Mouse (Mus musculus) limb, embryonic 12.5 days (tissue): Measurements from ENCODE around the gene Dhrs11. TPM values are rescaled to one million over a fixed set of nuclear protein-coding genes. Genes with fewer than 3 reads are reported as not detected.
A peak's percentile ranks its signal among the peaks of the same experiment; 100 is the strongest.
"Not testable (repeated sequence)": the region's sequence is repeated elsewhere in the genome, so short reads cannot be mapped to it uniquely, and the experiment has no call there.

Experiments used
- ATAC-seq: fragments of 200-750 bp; cut with Nextera tagmentation; 2 replicates; pipeline ENCODE4 v1.8.0; 2017; ENCODE audit warnings: low read depth, moderate TSS enrichment; ENCODE audit not compliant: insufficient number of reproducible peaks, insufficient read depth, low FRiP score, low TSS enrichment
- H3K27ac ChIP-seq: fragments of 300-500 bp; sonication (generic); 2 replicates; pipeline ENCODE4 v1.5.1; 2016; ENCODE audit warnings: mild to moderate bottlenecking, moderate library complexity
- H3K27me3 ChIP-seq: fragments of 300-500 bp; sonication (generic); 2 replicates; pipeline ENCODE4 v1.6.1; 2016; ENCODE audit warnings: mild to moderate bottlenecking, moderate library complexity
- H3K36me3 ChIP-seq: fragments of 300-500 bp; sonication (generic); 2 replicates; pipeline ENCODE4 v1.6.1; 2016; ENCODE audit warnings: mild to moderate bottlenecking, moderate library complexity
- H3K4me1 ChIP-seq: fragments of 300-500 bp; sonication (generic); replicated peaks from 2 replicates; pipeline ENCODE4 v1.6.1; 2016
- H3K4me2 ChIP-seq: fragments of 300-500 bp; sonication (generic); 2 replicates; pipeline ENCODE4 v1.6.1; 2016; ENCODE audit warnings: mild to moderate bottlenecking, moderate library complexity
- H3K4me3 ChIP-seq: fragments of 300-500 bp; sonication (generic); replicated peaks from 2 replicates; pipeline ENCODE4 v1.5.1; 2016; ENCODE audit warnings: mild to moderate bottlenecking
- H3K9ac ChIP-seq: fragments of 300-500 bp; sonication (generic); replicated peaks from 2 replicates; pipeline ENCODE4 v1.6.1; 2016; ENCODE audit warnings: mild to moderate bottlenecking, moderate library complexity
- H3K9me3 ChIP-seq: fragments of 300-500 bp; sonication (generic); 2 replicates; pipeline ENCODE4 v1.6.1; 2016; ENCODE audit warnings: mild to moderate bottlenecking, moderate library complexity
- WGBS: fragments of 180-500 bp; shearing (Covaris S2); methylation state at CpG from one replicate; pipeline ENCODE4 v1.1.7; 2016; 5-methylcytosine and 5-hydroxymethylcytosine counted together
- polyA plus RNA-seq: library from polyadenylated mRNA; unstranded; fragments of >200 nt; fragmentation: Nextera tagmentation; extraction: Ambion mirVana; gene quantifications from 2 replicates; pipeline ENCODE4 v1.2.1, GENCODE M21; 2016

Dhrs11 gene
- polyA plus RNA-seq, 1 experiment from 2014 or later = 9.8 TPM

- Histone ChIP-seq H3K27ac (no peak overlapping the region), H3K4me2 (no peak overlapping the region), H3K9ac (no peak overlapping the region), H3K36me3 (peaks cover 83% of the 10 kb centered on the region), H3K9me3 (no peaks in the 10 kb centered on the region), H3K27me3 (no peaks in the 10 kb centered on the region), H3K4me3 (no peak overlapping the region), H3K4me1 (no peaks in the 10 kb centered on the region)
- ATAC-seq = no peak
- 96% methylated on average over 6 of the region's 6 CpGs for WGBS
Observed at GRCm38 (mm10) chr11:84855285-84855684, 26.5 kb upstream of the Dhrs11 start.

GRCm38 (mm10) chr11:84847475-84848090, 18.8 kb upstream of the Dhrs11 start:
- Histone ChIP-seq H3K36me3 (peaks cover 79% of the 10 kb centered on the region), H3K27ac (no peak overlapping the region), H3K9ac (no peak overlapping the region), H3K4me1 (no peaks in the 10 kb centered on the region), H3K4me3 (no peak overlapping the region), H3K9me3 (no peaks in the 10 kb centered on the region), H3K4me2 (no peak overlapping the region), H3K27me3 (no peaks in the 10 kb centered on the region)
- 88% methylated on average over 7 of the region's 7 CpGs for WGBS
- ATAC-seq = no peak

GRCm38 (mm10) chr11:84846741-84847474, 18.1 kb upstream of the Dhrs11 start:
- H3K4me2 ChIP-seq = no peak overlapping the region

GRCm38 (mm10) chr11:84839330-84839729, 10.5 kb upstream of the Dhrs11 start:
- no peaks in the 10 kb centered on the region for H3K27me3 ChIP-seq
- ATAC-seq = no peak
- H3K4me2 ChIP-seq = no peak overlapping the region
- H3K9me3 ChIP-seq = no peaks in the 10 kb centered on the region
- H3K27ac ChIP-seq = no peak overlapping the region
- no peaks in the 10 kb centered on the region for H3K4me1 ChIP-seq
- 89% methylated on average over 2 of the region's 2 CpGs for WGBS
- no peak overlapping the region for H3K4me3 ChIP-seq
- no peak overlapping the region for H3K9ac ChIP-seq
- peaks cover 88% of the 10 kb centered on the region for H3K36me3 ChIP-seq

More at GRCm38 (mm10) chr11:84846741-84847474, 18.1 kb upstream of the Dhrs11 start:
- H3K36me3 ChIP-seq = peaks cover 79% of the 10 kb centered on the region
- no peak overlapping the region for H3K4me3 ChIP-seq
- no peak for ATAC-seq
- 95% methylated on average over 15 of the region's 15 CpGs for WGBS
- H3K27me3 ChIP-seq = no peaks in the 10 kb centered on the region
- no peaks in the 10 kb centered on the region for H3K9me3 ChIP-seq
- no peak overlapping the region for H3K27ac ChIP-seq
- H3K9ac ChIP-seq = no peak overlapping the region
- no peaks in the 10 kb centered on the region for H3K4me1 ChIP-seq

DNA sequence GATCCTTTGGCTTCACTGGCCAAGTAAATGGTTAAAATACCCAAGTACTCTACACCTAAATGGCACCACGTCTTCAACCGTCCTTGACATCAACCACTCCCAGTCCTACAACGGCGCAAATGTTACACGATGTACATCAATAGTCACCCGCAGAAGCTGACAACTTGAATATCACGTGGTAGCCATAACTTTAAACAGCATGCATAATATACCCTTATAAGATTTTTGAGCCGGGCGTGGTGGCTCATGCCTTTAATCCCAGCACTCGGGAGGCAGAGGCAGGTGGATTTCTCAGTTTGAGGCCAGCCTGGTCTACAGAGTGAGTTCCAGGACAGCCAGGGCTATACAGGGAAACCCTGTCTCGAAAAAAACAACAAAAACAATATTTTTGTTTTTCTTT, 701 bp upstream of the Dhrs11 start:
- H3K27ac ChIP-seq = peak overlapping the region; percentile 63
- WGBS = 78% methylated on average over 11 of the region's 11 CpGs

GRCm38 (mm10) chr11:84827901-84828503, 792 bp downstream of the Dhrs11 start:
- H3K27ac ChIP-seq = no peak overlapping the region
- peaks cover 26% of the 10 kb centered on the region for H3K36me3 ChIP-seq
- peak overlapping the region; percentile 91 for H3K4me2 ChIP-seq
- H3K27me3 ChIP-seq = no peaks in the 10 kb centered on the region
- peak overlapping the region; percentile 75 for H3K9ac ChIP-seq
- ATAC-seq = no peak
- 0 out of 2 replicates have a peak, but pooled peaks cover 9% of the 10 kb centered on the region for H3K4me1 ChIP-seq
- H3K4me3 ChIP-seq = peak overlapping the region; percentile 79
- 50% methylated on average over 3 of the region's 3 CpGs for WGBS
- no peaks in the 10 kb centered on the region for H3K9me3 ChIP-seq

More for the DNA sequence above, 701 bp upstream of the Dhrs11 start:
- ATAC-seq, H3K9me3 ChIP-seq, H3K4me1 ChIP-seq, H3K27me3 ChIP-seq: not testable (repeated sequence)
- peak overlapping the region; percentile 79 for H3K4me3 ChIP-seq
- H3K36me3 ChIP-seq = peaks cover 39% of the 10 kb centered on the region
- H3K9ac ChIP-seq = peak overlapping the region; percentile 75; the same call in 1 of the 2 replicates
- H3K4me2 ChIP-seq = peak overlapping the region; percentile 91

DNA sequence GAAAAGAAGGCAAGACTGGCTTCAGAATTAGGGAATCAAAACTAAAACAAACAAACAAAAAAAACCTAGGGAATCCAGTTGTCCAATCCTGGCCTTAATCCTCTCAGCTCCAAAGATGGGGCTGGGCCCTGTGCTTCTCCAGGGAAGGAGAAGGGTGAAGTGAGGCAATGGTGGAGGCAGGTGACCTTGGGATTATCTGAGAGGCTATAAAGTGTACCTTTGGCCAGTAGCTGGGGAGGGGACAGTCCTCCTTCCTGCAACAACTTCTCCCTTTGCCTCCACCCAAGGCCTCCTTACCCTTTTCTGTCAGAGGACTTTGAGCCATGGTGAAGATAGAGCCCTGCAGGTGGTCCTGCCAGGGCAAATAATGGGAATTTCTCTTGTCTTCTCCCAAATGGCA, 1.3 kb downstream of the Dhrs11 start:
- no peak for ATAC-seq
- Histone ChIP-seq H3K4me2 (peak overlapping the region; percentile 91; the same call in 1 of the 2 replicates), H3K9ac (no peak overlapping the region), H3K4me1 (0 out of 2 replicates have a peak, but pooled peaks cover 9% of the 10 kb centered on the region), H3K4me3 (no peak overlapping the region), H3K27me3 (no peaks in the 10 kb centered on the region), H3K27ac (no peak overlapping the region), H3K36me3 (peaks cover 21% of the 10 kb centered on the region), H3K9me3 (no peaks in the 10 kb centered on the region)

- H3K4me1 ChIP-seq = 0 out of 2 replicates have a peak, but pooled peaks cover 9% of the 10 kb centered on the region
- H3K9me3 ChIP-seq = no peaks in the 10 kb centered on the region
- 57% methylated on average over 3 of the region's 3 CpGs for WGBS
- no peak overlapping the region for H3K4me2 ChIP-seq
- peaks cover 8% of the 10 kb centered on the region for H3K36me3 ChIP-seq
- no peak overlapping the region for H3K9ac ChIP-seq
- ATAC-seq = no peak
- H3K4me3 ChIP-seq = no peak overlapping the region
- no peak overlapping the region for H3K27ac ChIP-seq
- no peaks in the 10 kb centered on the region for H3K27me3 ChIP-seq
Observed at GRCm38 (mm10) chr11:84826185-84826584, 2.6 kb downstream of the Dhrs11 start.

DNA sequence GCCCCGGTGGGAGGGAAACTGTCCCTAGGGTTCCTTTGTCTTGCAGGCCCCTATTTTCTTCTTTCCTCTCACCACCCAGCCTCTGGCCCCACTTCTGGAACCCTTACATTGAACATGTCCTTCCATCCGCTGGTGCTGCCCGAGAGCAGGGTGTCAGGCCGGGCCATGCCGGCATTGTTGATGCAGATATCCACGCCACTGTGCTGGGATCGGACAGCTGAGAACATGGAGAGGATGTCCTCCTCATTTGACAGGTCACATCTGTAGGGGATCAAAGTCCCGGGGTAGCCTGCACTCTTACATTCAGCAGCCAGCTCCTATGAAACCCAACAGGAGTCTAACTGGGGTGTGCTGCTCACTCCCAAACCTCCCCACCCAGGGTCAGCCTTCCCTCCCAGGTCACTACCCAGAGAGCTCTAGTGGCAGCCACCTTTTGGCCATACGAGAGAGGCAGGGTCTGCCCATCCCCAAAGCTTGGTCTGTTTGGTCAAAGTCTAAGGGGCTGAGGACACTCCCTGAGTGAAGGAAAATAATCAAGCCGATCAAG, 3.5 kb downstream of the Dhrs11 start:
- Histone ChIP-seq H3K36me3 (peaks cover 5% of the 10 kb centered on the region), H3K27ac (no peak overlapping the region), H3K4me1 (0 out of 2 replicates have a peak, but pooled peaks cover 9% of the 10 kb centered on the region), H3K9me3 (no peaks in the 10 kb centered on the region), H3K4me3 (no peak overlapping the region), H3K9ac (no peak overlapping the region), H3K27me3 (no peaks in the 10 kb centered on the region), H3K4me2 (no peak overlapping the region)
- 81% methylated on average over 10 of the region's 10 CpGs for WGBS
- ATAC-seq = no peak

- no peaks in the 10 kb centered on the region for H3K9me3 ChIP-seq
- no peaks in the 10 kb centered on the region for H3K27me3 ChIP-seq
- H3K4me2 ChIP-seq = no peak overlapping the region
- H3K4me3 ChIP-seq = no peak overlapping the region
- WGBS = 64% methylated on average over 10 of the region's 10 CpGs
- H3K9ac ChIP-seq = no peak overlapping the region
- no peak overlapping the region for H3K27ac ChIP-seq
- ATAC-seq = no peak
- H3K4me1 ChIP-seq = 0 out of 2 replicates have a peak, but pooled peaks cover 11% of the 10 kb centered on the region
- no peaks in the 10 kb centered on the region for H3K36me3 ChIP-seq
Observed at GRCm38 (mm10) chr11:84823484-84823897, 5.3 kb downstream of the Dhrs11 start.

- H3K36me3 ChIP-seq = no peaks in the 10 kb centered on the region
- no peak overlapping the region for H3K4me3 ChIP-seq
- no peak overlapping the region for H3K27ac ChIP-seq
- H3K4me1 ChIP-seq = 0 out of 2 replicates have a peak, but pooled peaks cover 9% of the 10 kb centered on the region
- no peak for ATAC-seq
- no peaks in the 10 kb centered on the region for H3K27me3 ChIP-seq
- WGBS = 81% methylated on average over 5 of the region's 5 CpGs
- H3K9me3 ChIP-seq = no peaks in the 10 kb centered on the region
- H3K4me2 ChIP-seq = no peak overlapping the region
- H3K9ac ChIP-seq = no peak overlapping the region
Observed at GRCm38 (mm10) chr11:84822487-84822886, 6.3 kb downstream of the Dhrs11 start.
